Mouse (Mus musculus) G1E (cell line): ENCODE data around the gene Ceacam20.

Source experiments
- CTCF ChIP-seq: IDR thresholded peaks from 2 replicates; pipeline ENCODE4 v1.5.1; 2012; ENCODE audit warnings: low read depth, low read length, inconsistent platforms, mixed read lengths
- POLR2AphosphoS5 ChIP-seq: IDR thresholded peaks from 2 replicates; pipeline ENCODE4 v1.6.1; 2012; ENCODE audit warnings: low read depth, low read length, inconsistent platforms; ENCODE audit not compliant: insufficient replicate concordance
- TAL1 ChIP-seq: conservative IDR thresholded peaks from 2 replicates; pipeline ENCODE4 v1.6.1; 2012; ENCODE audit warnings: low read depth, low read length, inconsistent platforms, mixed read lengths

DNA sequence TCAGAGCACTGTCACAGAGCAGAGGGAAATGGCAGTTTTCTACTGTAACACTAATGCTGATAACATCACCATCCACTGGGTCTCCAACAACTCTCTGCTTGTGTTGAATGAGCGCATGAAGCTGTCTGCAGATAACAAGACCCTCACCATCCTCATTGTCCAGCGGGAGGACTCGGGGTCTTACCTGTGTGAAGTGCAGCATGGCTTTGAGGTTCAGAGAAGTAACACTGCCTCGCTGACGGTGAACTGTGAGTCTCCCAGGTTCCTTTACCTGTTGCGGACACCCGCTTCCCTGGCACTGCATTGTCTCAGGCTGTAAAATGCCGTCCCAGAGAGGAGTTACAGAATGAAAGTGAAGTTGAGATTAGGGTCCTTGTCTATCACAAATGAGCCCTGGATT lies 5.0 kb downstream of the Ceacam20 start:
- TF ChIP-seq CTCF (no peak), TAL1 (no peak), POLR2AphosphoS5 (no peak)
